ENCODE assay signal across 22 mouse cellular contexts in genomic region chr4:153064021-153064605, GRCm38 (mm10).
A peak's percentile ranks its signal among the peaks of the same experiment; 100 is the strongest.
DNase-seq lines count a peak whose midpoint lies in the region; ATAC-seq and TF ChIP-seq lines count a peak whose summit lies in the region.
"Had no signal": no experiment of that assay in that cellular context is flagged by ENCODE, and none has a peak within 500 bp of the region (broad histone marks: within the 10 kb centered on the region; RNA-seq: fewer than 3 reads in every experiment).

No protein-coding gene starts in this region.

- H3K4me1 ChIP-seq in forebrain, embryonic 13.5 days = peaks cover 13% of the 10 kb centered on the region
- H3K4me1 ChIP-seq in forebrain, embryonic 11.5 days (replicated peaks; ENCODE audit: control insufficient read depth, insufficient read depth, low read length) = no peaks in the 10 kb centered on the region
- H3K4me1 ChIP-seq in hindbrain, embryonic 12.5 days = peaks cover 12% of the 10 kb centered on the region
- 0 out of 2 replicates have a peak, but pooled peaks cover 7% of the 10 kb centered on the region for H3K4me1 ChIP-seq in hindbrain, embryonic 14.5 days (replicated peaks; ENCODE audit: control insufficient read depth, insufficient read depth, low read length)
- H3K4me1 ChIP-seq in megakaryocyte, embryonic 14.5 days = no peaks in the 10 kb centered on the region
- H3K4me1 ChIP-seq in forebrain, postnatal 0 days (ENCODE audit: insufficient read depth) = no peaks in the 10 kb centered on the region
- H3K4me1 ChIP-seq: limb, embryonic 12.5 days; stomach, embryonic 15.5 days had no signal

- 0 out of 2 replicates have a peak overlapping the region, but pooled peaks have one; percentile 5 for H3K9ac ChIP-seq in forebrain, embryonic 13.5 days
- H3K9ac ChIP-seq in forebrain, embryonic 11.5 days (ENCODE audit: low read length) = no peak overlapping the region
- no peak overlapping the region for H3K9ac ChIP-seq in hindbrain, embryonic 12.5 days
- no peak overlapping the region for H3K9ac ChIP-seq in hindbrain, embryonic 14.5 days
- H3K9ac ChIP-seq in forebrain, postnatal 0 days = no peak overlapping the region
- H3K9ac ChIP-seq: limb, embryonic 12.5 days; liver, postnatal 0 days; stomach, embryonic 15.5 days had no signal

- H3K4me3 ChIP-seq in forebrain, embryonic 13.5 days = no peak overlapping the region
- no peak overlapping the region for H3K4me3 ChIP-seq in forebrain, embryonic 11.5 days (ENCODE audit: low read depth, low read length)
- H3K4me3 ChIP-seq in hindbrain, embryonic 12.5 days = no peak overlapping the region
- H3K4me3 ChIP-seq in hindbrain, embryonic 14.5 days (replicated peaks; ENCODE audit: low read length) = no peak overlapping the region
- H3K4me3 ChIP-seq in megakaryocyte, embryonic 14.5 days (replicated peaks) = peak overlapping the region; percentile 29
- H3K4me3 ChIP-seq in forebrain, postnatal 0 days (ENCODE audit: low read depth, low read length) = no peak overlapping the region
- H3K4me3 ChIP-seq: limb, embryonic 12.5 days; stomach, embryonic 15.5 days had no signal

- ATAC-seq in forebrain, embryonic 13.5 days = peak; percentile 75
- no peak for ATAC-seq in forebrain, embryonic 11.5 days (replicated peaks; ENCODE audit: low FRiP score)
- no peak for ATAC-seq in hindbrain, embryonic 12.5 days (ENCODE audit: low FRiP score)
- ATAC-seq in hindbrain, embryonic 14.5 days (ENCODE audit: low FRiP score) = no peak
- no peak for ATAC-seq in megakaryocyte, adult 5-6 weeks (ENCODE audit: poor library complexity, severe bottlenecking)
- peak; percentile 83 for ATAC-seq in forebrain, postnatal 0 days
- ATAC-seq: liver, postnatal 0 days had no signal

- no peaks in the 10 kb centered on the region for H3K9me3 ChIP-seq in forebrain, embryonic 13.5 days (replicated peaks)
- no peaks in the 10 kb centered on the region for H3K9me3 ChIP-seq in forebrain, embryonic 11.5 days (ENCODE audit: control insufficient read depth, low read length)
- no peaks in the 10 kb centered on the region for H3K9me3 ChIP-seq in hindbrain, embryonic 12.5 days (replicated peaks)
- H3K9me3 ChIP-seq in hindbrain, embryonic 14.5 days (ENCODE audit: control insufficient read depth, low read length) = no peaks in the 10 kb centered on the region
- peaks cover 92% of the 10 kb centered on the region for H3K9me3 ChIP-seq in megakaryocyte, embryonic 14.5 days
- H3K9me3 ChIP-seq in forebrain, postnatal 0 days (ENCODE audit: low read length) = no peaks in the 10 kb centered on the region
- H3K9me3 ChIP-seq: limb, embryonic 12.5 days; stomach, embryonic 15.5 days had no signal

- WGBS in forebrain, embryonic 13.5 days = 50% methylated on average over 14 of the region's 14 CpGs
- WGBS in forebrain, embryonic 11.5 days = 75% methylated on average over 14 of the region's 14 CpGs
- WGBS in hindbrain, embryonic 12.5 days = 65% methylated on average over 14 of the region's 14 CpGs
- 59% methylated on average over 14 of the region's 14 CpGs for WGBS in hindbrain, embryonic 14.5 days
- WGBS in forebrain, postnatal 0 days = 34% methylated on average over 14 of the region's 14 CpGs

- 0 out of 2 replicates have a peak, but pooled peaks cover 2% of the 10 kb centered on the region for H3K27me3 ChIP-seq in forebrain, embryonic 13.5 days
- H3K27me3 ChIP-seq in forebrain, embryonic 11.5 days (ENCODE audit: control insufficient read depth, insufficient read depth, low read length) = no peaks in the 10 kb centered on the region
- no peaks in the 10 kb centered on the region for H3K27me3 ChIP-seq in hindbrain, embryonic 12.5 days
- no peaks in the 10 kb centered on the region for H3K27me3 ChIP-seq in hindbrain, embryonic 14.5 days (ENCODE audit: control insufficient read depth, insufficient read depth, low read length)
- H3K27me3 ChIP-seq in megakaryocyte, embryonic 14.5 days (replicated peaks) = no peaks in the 10 kb centered on the region
- no peaks in the 10 kb centered on the region for H3K27me3 ChIP-seq in forebrain, postnatal 0 days (ENCODE audit: insufficient read depth, low read length)
- H3K27me3 ChIP-seq: limb, embryonic 12.5 days; stomach, embryonic 15.5 days had no signal

- no peak for DNase-seq in forebrain, embryonic 11.5 days (ENCODE audit: low spot score)
- no peak for DNase-seq in hindbrain, embryonic 14.5 days (ENCODE audit: low spot score)
- DNase-seq in forebrain, postnatal 0 days = peak; percentile 49
- DNase-seq: adrenal gland, postnatal 14 days; cerebellum, adult 11 months; cerebellum, adult 9-11 months; gastrocnemius, postnatal 14 days; heart, adult 11 months; kidney, adult 8-10 months; layer of hippocampus, postnatal 36 days; liver, postnatal 0 days; lung, postnatal 14 days; midbrain, embryonic 14.5 days; thymus, adult 18-20 months; thymus, postnatal 36 days had no signal

- peak; percentile 45 for TF ChIP-seq CTCF in forebrain, postnatal 0 days (IDR thresholded peaks at IDR 0.05; ENCODE audit: low read depth)

- H3K27ac ChIP-seq in forebrain, embryonic 13.5 days = peak overlapping the region; percentile 25; the same call in 1 of the 2 replicates
- H3K27ac ChIP-seq in forebrain, embryonic 11.5 days (ENCODE audit: low read depth, low read length) = no peak overlapping the region
- peak overlapping the region; percentile 41; the same call in 1 of the 2 replicates for H3K27ac ChIP-seq in hindbrain, embryonic 12.5 days
- no peak overlapping the region for H3K27ac ChIP-seq in hindbrain, embryonic 14.5 days
- H3K27ac ChIP-seq in forebrain, postnatal 0 days (ENCODE audit: low read depth, low read length) = 0 out of 2 replicates have a peak overlapping the region, but pooled peaks have one; percentile 2
- H3K27ac ChIP-seq: limb, embryonic 12.5 days; stomach, embryonic 15.5 days had no signal

- no peak overlapping the region for H3K4me2 ChIP-seq in forebrain, embryonic 13.5 days
- no peak overlapping the region for H3K4me2 ChIP-seq in forebrain, embryonic 11.5 days (ENCODE audit: low read depth, low read length, severe bottlenecking)
- no peak overlapping the region for H3K4me2 ChIP-seq in hindbrain, embryonic 12.5 days (replicated peaks)
- H3K4me2 ChIP-seq in hindbrain, embryonic 14.5 days (replicated peaks) = no peak overlapping the region
- no peak overlapping the region for H3K4me2 ChIP-seq in forebrain, postnatal 0 days (ENCODE audit: low read depth)
- H3K4me2 ChIP-seq: limb, embryonic 12.5 days; liver, embryonic 11.5 days; stomach, embryonic 15.5 days had no signal

- no peaks in the 10 kb centered on the region for H3K36me3 ChIP-seq in forebrain, embryonic 13.5 days (ENCODE audit: poor library complexity, severe bottlenecking)
- H3K36me3 ChIP-seq in forebrain, embryonic 11.5 days (ENCODE audit: control insufficient read depth, insufficient read depth, low read length) = no peaks in the 10 kb centered on the region
- no peaks in the 10 kb centered on the region for H3K36me3 ChIP-seq in hindbrain, embryonic 12.5 days
- H3K36me3 ChIP-seq in hindbrain, embryonic 14.5 days (replicated peaks; ENCODE audit: control insufficient read depth, insufficient read depth) = no peaks in the 10 kb centered on the region
- H3K36me3 ChIP-seq in megakaryocyte, embryonic 14.5 days (replicated peaks; ENCODE audit: low read length) = no peaks in the 10 kb centered on the region
- H3K36me3 ChIP-seq in forebrain, postnatal 0 days (ENCODE audit: insufficient read depth) = no peaks in the 10 kb centered on the region
- H3K36me3 ChIP-seq: limb, embryonic 12.5 days; stomach, embryonic 15.5 days had no signal

Comparison
In these comparisons a context has a peak if more than half of its experiments do, and no peak if none do; other contexts are left out.
1. ATAC-seq: peak in forebrain, embryonic 13.5 days (single experiment) and forebrain, postnatal 0 days (single experiment); none in forebrain, embryonic 11.5 days (single experiment), hindbrain, embryonic 12.5 days (single experiment), hindbrain, embryonic 14.5 days (single experiment) and megakaryocyte, adult 5-6 weeks (single experiment).
2. H3K27ac ChIP-seq: peak in forebrain, embryonic 13.5 days (single experiment), hindbrain, embryonic 12.5 days (single experiment) and forebrain, postnatal 0 days (single experiment); none in forebrain, embryonic 11.5 days (single experiment) and hindbrain, embryonic 14.5 days (single experiment).